Mouse (Mus musculus) hindbrain, postnatal 0 days (tissue): ENCODE data around the gene Arhgap15. TPM values are rescaled to one million over a fixed set of nuclear protein-coding genes. Genes with fewer than 3 reads are reported as not detected.

Experiments used
- ATAC-seq: fragments of 200-750 bp; cut with Nextera tagmentation; 2 replicates; pipeline ENCODE4 v1.8.0; 2017; ENCODE audit warnings: mild to moderate bottlenecking, moderate TSS enrichment, moderate library complexity
- DNase-seq: peaks from one replicate; pipeline ENCODE4 v3.0.0-alpha.2; 2015; ENCODE audit warnings: low spot score
- H3K27ac ChIP-seq: fragments of 300-500 bp; sonication (generic); 2 replicates; pipeline ENCODE4 v1.5.1; 2014; ENCODE audit warnings: mild to moderate bottlenecking
- H3K27me3 ChIP-seq: fragments of 300-500 bp; sonication (generic); 2 replicates; pipeline ENCODE4 v1.6.1; 2014; ENCODE audit warnings: low read length, mixed read lengths; ENCODE audit not compliant: insufficient read depth
- H3K36me3 ChIP-seq: fragments of 300-500 bp; sonication (generic); 2 replicates; pipeline ENCODE4 v1.6.1; 2014; ENCODE audit warnings: low read length, mixed read lengths; ENCODE audit not compliant: insufficient read depth
- H3K4me1 ChIP-seq: fragments of 300-500 bp; sonication (generic); 2 replicates; pipeline ENCODE4 v1.6.1; 2014; ENCODE audit warnings: antibody characterized with exemption, low read length, mixed read lengths; ENCODE audit not compliant: insufficient read depth
- H3K4me2 ChIP-seq: fragments of 300-500 bp; sonication (generic); 2 replicates; pipeline ENCODE4 v1.6.1; 2014; ENCODE audit warnings: low read depth, mild to moderate bottlenecking, low read length, moderate library complexity, mixed read lengths
- H3K4me3 ChIP-seq: fragments of 300-500 bp; sonication (generic); 2 replicates; pipeline ENCODE4 v1.5.1; 2014; ENCODE audit warnings: low read length
- H3K9ac ChIP-seq: fragments of 300-500 bp; sonication (generic); replicated peaks from 2 replicates; pipeline ENCODE4 v1.6.1; 2014; ENCODE audit warnings: mild to moderate bottlenecking, low read length, moderate library complexity, mixed read lengths
- H3K9me3 ChIP-seq: fragments of 300-500 bp; sonication (generic); 2 replicates; pipeline ENCODE4 v1.6.1; 2016; ENCODE audit warnings: low read length, mixed read lengths
- CTCF ChIP-seq: IDR thresholded peaks from 2 replicates; pipeline ENCODE4 v1.5.1; 2016; ENCODE audit warnings: antibody characterized with exemption, control low read depth, low read depth
- WGBS: fragments of 180-500 bp; shearing (Covaris S2); extraction: QIAGEN DNeasy Blood & Tissue Kit; methylation state at CpG from one replicate; pipeline ENCODE4 v1.1.7; 2014; 5-methylcytosine and 5-hydroxymethylcytosine counted together
- polyA plus RNA-seq: library from polyadenylated mRNA; unstranded; fragments of >200 nt; fragmentation: Nextera tagmentation; extraction: Ambion mirVana; gene quantifications from 2 replicates; pipeline ENCODE4 v1.2.1, GENCODE M21; 2015
- total RNA-seq: library from RNA; depleted of rRNA; stranded (reverse); fragments of >200 nt; gene quantifications from 2 replicates; pipeline ENCODE4 v1.2.3, GENCODE M21; 2014

Gene Arhgap15
- total and polyA plus RNA-seq, 2 experiments from 2014 or later, result 2.0 to 4.0 TPM

GRCm38 (mm10) chr2:44257946-44258345 is 509.3 kb downstream of the Arhgap15 start:
- Histone ChIP-seq H3K27ac (no peak overlapping the region), H3K36me3 (no peaks in the 10 kb centered on the region), H3K4me1 (no peaks in the 10 kb centered on the region), H3K9me3 (no peaks in the 10 kb centered on the region), H3K9ac (no peak overlapping the region), H3K27me3 (no peaks in the 10 kb centered on the region), H3K4me2 (no peak overlapping the region), H3K4me3 (no peak overlapping the region)
- no peak for TF ChIP-seq CTCF
- no peak; the same call in 1 of the 2 replicates for ATAC-seq
- peak; percentile 23 for DNase-seq
- WGBS, result 69% methylated on average over 2 of the region's 2 CpGs

- no peak overlapping the region for H3K9ac ChIP-seq
- DNase-seq, result peak; percentile 18
- TF ChIP-seq CTCF, result no peak
- WGBS, result 28% methylated on average over 17 of the region's 17 CpGs
- no peaks in the 10 kb centered on the region for H3K36me3 ChIP-seq
- H3K4me2 ChIP-seq, result peak overlapping the region; percentile 31
- peaks cover 5% of the 10 kb centered on the region; the same call in 1 of the 2 replicates for H3K4me1 ChIP-seq
- H3K27me3 ChIP-seq, result no peaks in the 10 kb centered on the region
- no peak overlapping the region for H3K4me3 ChIP-seq
- no peak overlapping the region for H3K27ac ChIP-seq
- peak; percentile 51; the same call in 1 of the 2 replicates for ATAC-seq
- no peaks in the 10 kb centered on the region for H3K9me3 ChIP-seq
Observed at GRCm38 (mm10) chr2:44271455-44272346, 523.1 kb downstream of the Arhgap15 start.

- H3K9me3 ChIP-seq, result no peaks in the 10 kb centered on the region
Observed at GRCm38 (mm10) chr2:44272606-44273005, 524.0 kb downstream of the Arhgap15 start.

GRCm38 (mm10) chr2:44274425-44274824 is 525.8 kb downstream of the Arhgap15 start:
- H3K9me3 ChIP-seq, result no peaks in the 10 kb centered on the region

More at GRCm38 (mm10) chr2:44272606-44273005, 524.0 kb downstream of the Arhgap15 start:
- H3K36me3 ChIP-seq, result no peaks in the 10 kb centered on the region
- H3K27me3 ChIP-seq, result no peaks in the 10 kb centered on the region
- no peak for TF ChIP-seq CTCF
- DNase-seq (no peak), ATAC-seq (no peak)
- no peak overlapping the region for H3K4me2 ChIP-seq
- H3K9ac ChIP-seq, result no peak overlapping the region
- no peak overlapping the region for H3K4me3 ChIP-seq
- H3K4me1 ChIP-seq, result peaks cover 5% of the 10 kb centered on the region; the same call in 1 of the 2 replicates
- H3K27ac ChIP-seq, result no peak overlapping the region
- WGBS, result 54% methylated on average over 13 of the region's 13 CpGs

DNA sequence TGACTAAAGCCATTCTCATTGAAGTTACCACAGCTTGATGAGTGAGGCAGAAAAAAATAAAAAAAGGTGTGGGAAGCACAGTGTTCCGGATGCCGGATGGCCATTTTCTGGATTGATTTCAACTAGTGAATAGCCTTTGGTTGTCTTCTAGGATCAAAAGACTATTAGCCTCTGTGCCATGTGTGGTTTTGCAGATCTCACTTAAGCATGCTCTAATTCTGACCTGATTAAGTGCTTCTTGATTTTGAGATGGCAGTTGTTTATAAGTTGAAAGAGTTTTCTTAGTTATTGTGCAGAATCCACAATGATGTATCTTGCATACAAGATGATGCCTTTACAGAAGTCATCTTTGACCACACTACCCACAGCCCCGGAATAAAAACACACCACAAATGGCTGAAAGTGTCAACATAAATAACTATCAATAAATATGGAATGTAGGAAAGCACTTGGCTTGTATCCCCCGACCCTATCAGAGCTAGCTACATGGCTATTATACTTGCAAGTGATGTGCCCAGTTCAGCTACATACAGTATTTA is 537.6 kb downstream of the Arhgap15 start:
- no peak overlapping the region for H3K4me3 ChIP-seq
- ATAC-seq (no peak), DNase-seq (no peak)
- no peak overlapping the region for H3K4me2 ChIP-seq
- H3K36me3 ChIP-seq, result no peaks in the 10 kb centered on the region
- no peak overlapping the region for H3K9ac ChIP-seq
- no peaks in the 10 kb centered on the region for H3K4me1 ChIP-seq
- WGBS, result 88% methylated on average over 4 of the region's 4 CpGs
- no peak overlapping the region for H3K27ac ChIP-seq
- H3K9me3 ChIP-seq, result no peaks in the 10 kb centered on the region
- H3K27me3 ChIP-seq, result no peaks in the 10 kb centered on the region
- no peak for TF ChIP-seq CTCF

More at GRCm38 (mm10) chr2:44274425-44274824, 525.8 kb downstream of the Arhgap15 start:
- no peak overlapping the region for H3K27ac ChIP-seq
- H3K27me3 ChIP-seq, result no peaks in the 10 kb centered on the region
- ATAC-seq, result no peak
- H3K4me3 ChIP-seq, result no peak overlapping the region
- H3K4me2 ChIP-seq, result no peak overlapping the region
- H3K36me3 ChIP-seq, result no peaks in the 10 kb centered on the region
- H3K9ac ChIP-seq, result no peak overlapping the region
- 96% methylated on average over 3 of the region's 3 CpGs for whole genome bisulfite sequencing
- DNase-seq, result no peak
- peaks cover 5% of the 10 kb centered on the region; the same call in 1 of the 2 replicates for H3K4me1 ChIP-seq
- no peak for TF ChIP-seq CTCF

DNA sequence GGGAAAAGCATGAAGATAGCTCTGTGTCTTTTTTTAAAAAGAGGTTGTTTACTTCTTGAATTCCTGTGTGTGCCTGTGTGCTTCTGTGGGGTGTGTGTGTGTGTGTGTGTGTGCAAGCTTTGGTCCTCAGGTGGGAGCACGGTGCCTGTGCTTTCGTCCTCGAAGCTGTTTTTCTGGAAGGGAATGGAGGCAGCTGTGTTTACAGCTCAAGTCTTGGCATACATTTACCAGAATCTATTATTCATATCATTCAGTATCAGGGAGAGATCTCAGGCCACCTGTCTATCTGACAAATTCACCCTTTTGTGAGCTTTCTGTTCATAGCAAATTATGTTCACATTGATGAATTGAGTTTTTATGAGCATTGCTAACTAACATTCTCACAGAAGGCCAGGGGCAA is 550.5 kb downstream of the Arhgap15 start:
- no peak overlapping the region for H3K4me3 ChIP-seq
- no peaks in the 10 kb centered on the region for H3K27me3 ChIP-seq
- H3K36me3 ChIP-seq, result no peaks in the 10 kb centered on the region
- no peak overlapping the region for H3K9ac ChIP-seq
- DNase-seq (peak; percentile 7), ATAC-seq (no peak)
- WGBS, result 34% methylated on average over 3 of the region's 3 CpGs
- no peaks in the 10 kb centered on the region for H3K9me3 ChIP-seq
- no peak overlapping the region for H3K4me2 ChIP-seq
- H3K4me1 ChIP-seq, result no peaks in the 10 kb centered on the region
- TF ChIP-seq CTCF, result no peak
- H3K27ac ChIP-seq, result no peak overlapping the region
